ENCODE assay signal across 9 mouse cellular contexts in genomic region chr10:111582321-111583123, GRCm38 (mm10).
DNase-seq lines count a peak whose midpoint lies in the region; ATAC-seq lines count a peak whose summit lies in the region.
"Had no signal": no experiment of that assay in that cellular context is flagged by ENCODE, and none has a peak within 500 bp of the region (broad histone marks: within the 10 kb centered on the region; RNA-seq: fewer than 3 reads in every experiment).

No protein-coding gene starts in this region.

- no peaks in the 10 kb centered on the region for H3K9me3 ChIP-seq in heart, embryonic 12.5 days (replicated peaks)
- no peaks in the 10 kb centered on the region for H3K9me3 ChIP-seq in liver, embryonic 12.5 days (replicated peaks)
- no peaks in the 10 kb centered on the region for H3K9me3 ChIP-seq in forebrain, embryonic 16.5 days (ENCODE audit: control insufficient read depth, low read length)
- H3K9me3 ChIP-seq: neural tube, embryonic 12.5 days had no signal

- H3K4me1 ChIP-seq in heart, embryonic 12.5 days (replicated peaks), result peaks cover 48% of the 10 kb centered on the region
- H3K4me1 ChIP-seq in liver, embryonic 12.5 days, result peaks cover 68% of the 10 kb centered on the region
- H3K4me1 ChIP-seq in forebrain, embryonic 16.5 days (replicated peaks; ENCODE audit: control insufficient read depth, insufficient read depth, low read length), result no peaks in the 10 kb centered on the region
- H3K4me1 ChIP-seq: neural tube, embryonic 12.5 days had no signal

- H3K4me3 ChIP-seq in heart, embryonic 12.5 days, result no peak overlapping the region
- no peak overlapping the region for H3K4me3 ChIP-seq in liver, embryonic 12.5 days
- no peak overlapping the region for H3K4me3 ChIP-seq in forebrain, embryonic 16.5 days (replicated peaks; ENCODE audit: low read length)
- H3K4me3 ChIP-seq: neural tube, embryonic 12.5 days had no signal

- H3K9ac ChIP-seq in heart, embryonic 12.5 days, result no peak overlapping the region
- no peak overlapping the region for H3K9ac ChIP-seq in liver, embryonic 12.5 days
- H3K9ac ChIP-seq in forebrain, embryonic 16.5 days (replicated peaks; ENCODE audit: low read depth, low read length), result no peak overlapping the region
- H3K9ac ChIP-seq: neural tube, embryonic 12.5 days had no signal

- 61% methylated on average over 14 of the region's 14 CpGs for WGBS in heart, embryonic 12.5 days
- WGBS in liver, embryonic 12.5 days (ENCODE audit: insufficient replicate concordance), result 67% methylated on average over 14 of the region's 14 CpGs
- 85% methylated on average over 14 of the region's 14 CpGs for WGBS in forebrain, embryonic 16.5 days

- peak; percentile 57 for DNase-seq in urinary bladder, postnatal 14 days (ENCODE audit: low spot score)
- no peak for DNase-seq in urinary bladder, adult 2 months (ENCODE audit: low spot score)
- DNase-seq in cerebellum, adult 9-11 months, result no peak
- DNase-seq in thymus, postnatal 14 days, result no peak

- H3K27ac ChIP-seq in heart, embryonic 12.5 days (ENCODE audit: poor library complexity, severe bottlenecking), result no peak overlapping the region
- H3K27ac ChIP-seq in liver, embryonic 12.5 days, result no peak overlapping the region
- H3K27ac ChIP-seq in forebrain, embryonic 16.5 days (ENCODE audit: low read length), result no peak overlapping the region
- H3K27ac ChIP-seq: macrophage; neural tube, embryonic 12.5 days had no signal

- no peaks in the 10 kb centered on the region for H3K36me3 ChIP-seq in heart, embryonic 12.5 days
- no peaks in the 10 kb centered on the region for H3K36me3 ChIP-seq in liver, embryonic 12.5 days
- no peaks in the 10 kb centered on the region for H3K36me3 ChIP-seq in forebrain, embryonic 16.5 days (ENCODE audit: control insufficient read depth, insufficient read depth)
- H3K36me3 ChIP-seq: neural tube, embryonic 12.5 days had no signal

- H3K27me3 ChIP-seq in heart, embryonic 12.5 days (replicated peaks), result no peaks in the 10 kb centered on the region
- H3K27me3 ChIP-seq in liver, embryonic 12.5 days (replicated peaks), result 0 out of 2 replicates have a peak, but pooled peaks cover 4% of the 10 kb centered on the region
- H3K27me3 ChIP-seq in forebrain, embryonic 16.5 days (replicated peaks; ENCODE audit: control insufficient read depth, insufficient read depth, low read length), result no peaks in the 10 kb centered on the region
- H3K27me3 ChIP-seq: neural tube, embryonic 12.5 days had no signal

- H3K4me2 ChIP-seq in heart, embryonic 12.5 days, result peak overlapping the region; percentile 47
- H3K4me2 ChIP-seq in liver, embryonic 12.5 days, result peak overlapping the region; percentile 48
- no peak overlapping the region for H3K4me2 ChIP-seq in forebrain, embryonic 16.5 days (ENCODE audit: low read length)
- H3K4me2 ChIP-seq: neural tube, embryonic 12.5 days had no signal

- no peak for ATAC-seq in heart, embryonic 12.5 days (ENCODE audit: insufficient number of reproducible peaks, low FRiP score)
- ATAC-seq in liver, embryonic 12.5 days, result no peak
- no peak for ATAC-seq in forebrain, embryonic 16.5 days
